Mouse (Mus musculus) bone marrow macrophage, adult 2 months (primary cell): ENCODE measurements around the gene Rcor3.

Source experiments
- CTCF ChIP-seq: IDR thresholded peaks from 2 replicates; pipeline ENCODE4 v1.5.1; 2012; ENCODE audit warnings: low read depth, mild to moderate bottlenecking, low read length, moderate library complexity
- POLR2A ChIP-seq: IDR thresholded peaks from 2 replicates; pipeline ENCODE4 v1.6.1; 2012; ENCODE audit warnings: mild to moderate bottlenecking, low read depth, low read length, borderline replicate concordance

- TF ChIP-seq CTCF, result no peak
- no peak for TF ChIP-seq POLR2A
These were observed 33.8 kb downstream of the Rcor3 start for GRCm38 (mm10) chr1:192104021-192104420.
